Mouse (Mus musculus) heart, embryonic 14.5 days (tissue): ENCODE data around the gene Maml3. TPM values are rescaled to one million over a fixed set of nuclear protein-coding genes. Genes with fewer than 3 reads are reported as not detected.
A peak's percentile ranks its signal among the peaks of the same experiment; 100 is the strongest.

ENCODE experiments used
- ATAC-seq: fragments of 200-750 bp; cut with Nextera tagmentation; 2 replicates; pipeline ENCODE4 v1.8.0; 2017; ENCODE audit warnings: low read depth, moderate TSS enrichment; ENCODE audit not compliant: insufficient number of reproducible peaks, insufficient read depth, low FRiP score
- H3K27ac ChIP-seq, 2 experiments: fragments of 200-500 bp in 1 of 2; fragments of 300-500 bp in 1 of 2; sonication (generic) in 1 of 2; replicated peaks in 1 of 2; 2 replicates each; pipeline ENCODE4 v1.5.1; 2012 to 2014; ENCODE audit warnings: low read depth in 2 of 2, low read length in 2 of 2, control low read depth in 1 of 2, mild to moderate bottlenecking in 1 of 2, mixed read lengths in 1 of 2; ENCODE audit not compliant: control insufficient read depth in 1 of 2, insufficient read depth in 1 of 2
- H3K27me3 ChIP-seq: fragments of 300-500 bp; sonication (generic); 2 replicates; pipeline ENCODE4 v1.6.1; 2014; ENCODE audit warnings: mild to moderate bottlenecking, low read length, control low read depth; ENCODE audit not compliant: control insufficient read depth, insufficient read depth
- H3K36me3 ChIP-seq: fragments of 300-500 bp; sonication (generic); 2 replicates; pipeline ENCODE4 v1.6.1; 2014; ENCODE audit warnings: mild to moderate bottlenecking, control low read depth, low read length, mixed read lengths; ENCODE audit not compliant: control insufficient read depth, insufficient read depth
- H3K4me1 ChIP-seq, 2 experiments: fragments of 200-500 bp in 1 of 2; fragments of 300-500 bp in 1 of 2; sonication (generic) in 1 of 2; 2 replicates each; pipeline ENCODE4 v1.6.1; 2012 to 2014; ENCODE audit warnings: low read length in 2 of 2, control low read depth in 1 of 2, mixed read lengths in 1 of 2; ENCODE audit not compliant: control insufficient read depth in 2 of 2, insufficient read depth in 2 of 2
- H3K4me2 ChIP-seq: fragments of 300-500 bp; sonication (generic); 2 replicates; pipeline ENCODE4 v1.6.1; 2014; ENCODE audit warnings: mild to moderate bottlenecking, low read length
- H3K4me3 ChIP-seq, 2 experiments: fragments of 200-500 bp in 1 of 2; fragments of 300-500 bp in 1 of 2; sonication (generic) in 1 of 2; 2 replicates each; pipeline ENCODE4 v1.5.1; 2012 to 2014; ENCODE audit warnings: low read length in 2 of 2, mild to moderate bottlenecking in 2 of 2, control low read depth in 1 of 2, low read depth in 1 of 2, moderate library complexity in 1 of 2; ENCODE audit not compliant: control insufficient read depth in 1 of 2, insufficient read depth in 1 of 2
- H3K9ac ChIP-seq: fragments of 300-500 bp; sonication (generic); 2 replicates; pipeline ENCODE4 v1.6.1; 2014; ENCODE audit warnings: mild to moderate bottlenecking, low read length
- H3K9me3 ChIP-seq: fragments of 300-500 bp; sonication (generic); 2 replicates; pipeline ENCODE4 v1.6.1; 2016; ENCODE audit warnings: low read length, control low read depth; ENCODE audit not compliant: control insufficient read depth
- WGBS: fragments of 180-500 bp; shearing (Covaris S2); extraction: QIAGEN DNeasy Blood & Tissue Kit; methylation state at CpG from one replicate; pipeline ENCODE4 v1.1.7; 2014; 5-methylcytosine and 5-hydroxymethylcytosine counted together
- polyA plus RNA-seq: library from polyadenylated mRNA; unstranded; fragments of >200 nt; fragmentation: Nextera tagmentation; extraction: Ambion mirVana; gene quantifications from 2 replicates; pipeline ENCODE4 v1.2.1, GENCODE M21; 2014

Gene Maml3
- polyA plus RNA-seq, 1 experiment from 2014 or later, result 2.9 TPM

DNA sequence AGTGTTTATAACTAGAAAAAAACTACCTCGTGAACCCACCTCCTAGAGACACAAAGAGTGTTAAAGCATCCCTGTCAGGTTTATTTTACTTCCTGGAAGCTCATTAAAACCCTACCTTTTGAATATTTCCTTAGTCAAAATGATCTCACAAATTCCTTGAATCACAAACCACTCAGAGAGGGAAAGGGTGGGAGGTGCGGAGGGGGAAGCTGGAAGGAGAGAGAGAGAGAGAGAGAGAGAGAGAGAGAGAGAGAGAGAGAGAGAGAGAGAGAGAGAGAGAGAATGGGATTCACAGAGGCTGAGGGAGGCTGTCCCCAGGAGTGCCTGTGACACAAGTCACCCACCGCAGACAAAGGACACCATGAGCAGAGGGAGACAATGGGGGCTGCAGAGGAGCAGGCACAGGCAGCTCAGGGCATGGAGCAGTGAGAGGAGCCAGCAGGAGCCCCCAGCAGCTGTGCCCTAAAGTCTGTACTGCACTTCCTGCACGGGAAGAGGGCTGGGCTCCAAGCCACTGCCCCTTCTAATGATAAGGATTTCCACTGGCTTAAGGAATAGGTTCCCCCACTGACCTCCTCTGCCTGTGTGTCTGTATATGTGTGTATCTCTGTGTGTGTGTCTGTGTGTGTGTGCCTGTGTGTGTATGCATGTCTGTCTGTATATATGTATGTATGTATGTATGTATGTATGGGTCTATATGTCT, 140.8 kb downstream of the Maml3 start:
- Histone ChIP-seq H3K9me3 (no peaks in the 10 kb centered on the region), H3K36me3 (no peaks in the 10 kb centered on the region), H3K9ac (no peak overlapping the region), H3K27ac (peak overlapping the region; percentile 22 to 38; a peak in 1 of 4 replicates), H3K4me1 (peaks cover 17 to 27% of the 10 kb centered on the region in 2 experiments), H3K4me2 (peak overlapping the region; percentile 9; the same call in 1 of the 2 replicates), H3K27me3 (no peaks in the 10 kb centered on the region), H3K4me3 (no peak overlapping the region)
- ATAC-seq, result no peak
- 15% methylated on average over 4 of the region's 4 CpGs for WGBS

DNA sequence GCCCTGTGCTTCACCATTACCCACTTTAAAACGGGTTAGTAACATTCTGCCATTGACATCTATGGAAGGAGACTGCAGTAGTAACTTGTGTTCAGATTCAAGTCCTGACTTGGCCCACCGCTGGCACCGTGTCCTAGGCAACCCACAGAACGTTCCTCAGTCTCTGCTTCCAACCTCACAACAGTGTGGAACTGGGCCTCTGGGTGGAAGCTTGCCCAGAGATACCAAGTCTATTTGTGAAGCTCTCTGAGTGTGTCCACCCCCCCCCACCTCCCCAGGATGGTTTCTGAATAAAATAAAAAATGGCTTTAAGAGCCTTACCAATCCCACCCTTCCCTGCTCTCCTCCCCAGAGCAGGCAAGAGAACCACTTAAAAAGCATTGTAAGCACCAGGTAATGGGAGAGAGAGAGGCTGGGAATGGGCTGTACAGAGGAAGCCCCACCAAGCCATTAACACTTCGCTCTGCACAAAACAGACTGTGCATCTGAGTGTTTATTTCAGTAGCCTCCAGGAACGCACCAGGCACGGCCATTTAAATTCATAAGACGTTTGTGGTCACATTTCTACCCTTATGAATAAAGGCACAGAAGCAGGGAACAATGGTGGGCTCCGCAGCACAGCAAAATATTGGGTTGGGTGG, 141.6 kb downstream of the Maml3 start:
- H3K27ac ChIP-seq, result no peak overlapping the region
- H3K4me3 ChIP-seq, result no peak overlapping the region
- WGBS, result 81% methylated on average over 9 of the region's 9 CpGs
- H3K27me3 ChIP-seq, result no peaks in the 10 kb centered on the region
- no peak for ATAC-seq
- no peaks in the 10 kb centered on the region for H3K36me3 ChIP-seq
- no peaks in the 10 kb centered on the region for H3K9me3 ChIP-seq
- H3K9ac ChIP-seq, result no peak overlapping the region
- peaks cover 17 to 27% of the 10 kb centered on the region in 2 experiments for H3K4me1 ChIP-seq
- no peak overlapping the region for H3K4me2 ChIP-seq

DNA sequence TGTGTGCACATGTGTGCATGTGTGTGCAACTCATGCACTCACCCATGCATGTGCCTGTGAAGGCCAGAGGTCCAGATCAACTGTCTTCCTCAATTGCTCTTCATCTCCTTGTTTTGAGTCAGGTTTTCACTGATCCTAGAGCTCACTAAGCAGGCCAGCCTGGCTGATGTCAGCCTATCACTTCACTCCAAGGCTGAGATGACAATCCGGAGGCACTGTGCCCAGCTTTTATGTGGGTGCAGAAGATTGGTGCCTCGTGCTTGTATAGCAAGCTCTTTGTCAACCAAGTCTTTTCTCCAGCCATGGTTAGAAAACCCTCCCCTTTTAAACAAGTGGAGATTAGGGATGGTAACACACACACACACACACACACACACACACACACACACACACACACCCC, 146.1 kb downstream of the Maml3 start:
- Histone ChIP-seq H3K9ac (no peak overlapping the region), H3K4me2 (no peak overlapping the region), H3K36me3 (no peaks in the 10 kb centered on the region), H3K27me3 (no peaks in the 10 kb centered on the region), H3K4me3 (no peak overlapping the region), H3K9me3 (no peaks in the 10 kb centered on the region), H3K27ac (no peak overlapping the region), H3K4me1 (peaks cover 7 to 16% of the 10 kb centered on the region in 2 experiments)
- ATAC-seq, result no peak
- 68% methylated on average over 2 of the region's 2 CpGs for WGBS

DNA sequence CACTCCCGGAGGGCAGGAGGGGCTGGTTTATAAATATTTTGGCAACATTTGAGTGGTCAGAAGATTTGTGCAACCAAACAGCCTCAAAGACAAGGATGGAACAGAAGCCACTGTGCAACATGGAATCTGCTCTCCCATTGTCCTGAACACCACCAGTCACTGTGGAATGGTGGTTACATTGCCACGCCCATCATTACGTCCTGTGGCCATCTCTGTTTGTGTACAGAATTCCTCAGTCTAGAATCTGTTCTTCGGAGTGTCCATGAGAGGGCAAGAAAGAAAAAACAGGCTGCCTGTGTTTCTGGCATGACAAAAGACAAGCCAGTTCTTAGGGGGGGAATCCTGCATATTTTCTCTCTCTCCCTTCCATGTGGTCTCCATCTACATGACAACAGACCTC, 150.4 kb downstream of the Maml3 start:
- no peak for ATAC-seq
- peaks cover 6 to 14% of the 10 kb centered on the region in 2 experiments; a peak in 3 of 4 replicates for H3K4me1 ChIP-seq
- H3K27ac ChIP-seq, result no peak overlapping the region
- no peaks in the 10 kb centered on the region for H3K27me3 ChIP-seq
- H3K9me3 ChIP-seq, result no peaks in the 10 kb centered on the region
- H3K9ac ChIP-seq, result no peak overlapping the region
- WGBS, result 71% methylated on average over 4 of the region's 4 CpGs
- H3K36me3 ChIP-seq, result no peaks in the 10 kb centered on the region
- no peak overlapping the region for H3K4me2 ChIP-seq
- no peak overlapping the region for H3K4me3 ChIP-seq

- H3K4me1 ChIP-seq, result peaks cover 6 to 14% of the 10 kb centered on the region in 2 experiments; a peak in 3 of 4 replicates
- no peaks in the 10 kb centered on the region for H3K27me3 ChIP-seq
- no peaks in the 10 kb centered on the region for H3K36me3 ChIP-seq
- H3K4me2 ChIP-seq, result no peak overlapping the region
- H3K4me3 ChIP-seq, result no peak overlapping the region
- H3K9me3 ChIP-seq, result no peaks in the 10 kb centered on the region
- no peak overlapping the region for H3K27ac ChIP-seq
- H3K9ac ChIP-seq, result no peak overlapping the region
- ATAC-seq, result no peak
- WGBS, result 89% methylated on average over 11 of the region's 11 CpGs
Observed at GRCm38 (mm10) chr3:51953927-51954326, 150.9 kb downstream of the Maml3 start.

DNA sequence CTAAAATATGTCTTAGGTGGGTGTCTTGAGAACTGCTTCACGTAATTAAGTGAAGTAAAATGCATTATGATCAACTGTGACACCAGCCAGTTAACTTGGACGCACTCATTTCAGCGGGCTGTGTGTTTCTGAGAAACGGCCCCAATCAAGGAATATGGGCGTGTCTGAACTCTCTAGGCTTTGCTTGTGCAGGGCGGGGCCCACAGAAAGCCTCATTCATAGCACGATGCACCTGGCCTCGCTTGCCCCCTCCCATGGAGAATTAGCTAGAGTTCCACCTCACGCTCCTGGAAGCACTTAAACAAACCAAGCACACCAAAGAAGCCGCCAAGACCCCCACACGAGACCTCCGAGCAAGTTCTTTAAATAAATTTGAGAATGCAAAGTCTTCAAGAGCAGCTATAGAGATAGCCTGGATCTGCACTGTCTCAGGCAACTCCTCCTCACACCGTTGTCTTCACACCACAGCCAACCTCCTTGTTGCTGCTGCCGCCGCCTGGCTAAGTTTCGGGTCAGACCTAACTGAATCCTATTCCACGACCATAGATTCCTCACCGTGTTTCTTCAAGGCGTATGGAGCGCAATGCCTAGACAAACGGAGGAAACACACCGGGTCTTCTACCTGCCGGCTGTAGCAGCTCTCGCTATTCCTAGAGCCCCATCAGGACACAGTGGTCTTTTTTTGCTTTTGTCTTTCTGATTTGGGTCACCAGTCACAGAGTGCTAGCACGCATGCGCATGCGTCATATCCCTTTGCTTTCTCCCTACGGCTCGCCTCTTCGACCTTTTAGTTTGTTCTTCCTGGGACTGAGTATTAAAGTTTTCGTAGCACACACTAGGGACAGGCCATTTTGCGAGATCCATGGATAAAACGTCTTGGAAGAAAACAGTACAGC, 151.9 kb downstream of the Maml3 start:
- H3K4me1 ChIP-seq, result peaks cover 6 to 14% of the 10 kb centered on the region in 2 experiments; a peak in 3 of 4 replicates
- H3K9ac ChIP-seq, result no peak overlapping the region
- H3K4me2 ChIP-seq, result peak overlapping the region; percentile 49
- no peak for ATAC-seq
- no peaks in the 10 kb centered on the region for H3K36me3 ChIP-seq
- H3K27me3 ChIP-seq, result no peaks in the 10 kb centered on the region
- whole genome bisulfite sequencing, result 53% methylated on average over 33 of the region's 33 CpGs
- no peaks in the 10 kb centered on the region for H3K9me3 ChIP-seq
- peak overlapping the region in 1 of 2 experiments; percentile 9; a peak in 1 of 4 replicates for H3K4me3 ChIP-seq
- H3K27ac ChIP-seq, result no peak overlapping the region

- no peak for ATAC-seq
- no peaks in the 10 kb centered on the region for H3K36me3 ChIP-seq
- 75% methylated on average over 9 of the region's 9 CpGs for WGBS
- H3K4me2 ChIP-seq, result no peak overlapping the region
- H3K9ac ChIP-seq, result no peak overlapping the region
- peaks cover 6 to 14% of the 10 kb centered on the region in 2 experiments; a peak in 3 of 4 replicates for H3K4me1 ChIP-seq
- no peaks in the 10 kb centered on the region for H3K27me3 ChIP-seq
- H3K27ac ChIP-seq, result no peak overlapping the region
- no peaks in the 10 kb centered on the region for H3K9me3 ChIP-seq
- H3K4me3 ChIP-seq, result no peak overlapping the region
Observed at GRCm38 (mm10) chr3:51952267-51952666, 152.6 kb downstream of the Maml3 start.
